Comparison of ENCODE assay signal across 18 mouse cellular contexts in genomic region chr2:67221061-67221802, GRCm38 (mm10).
DNase-seq lines count a peak whose midpoint lies in the region; ATAC-seq lines count a peak whose summit lies in the region.
"Had no signal": no experiment of that assay in that cellular context is flagged by ENCODE, and none has a peak within 500 bp of the region (broad histone marks: within the 10 kb centered on the region; RNA-seq: fewer than 3 reads in every experiment).

No protein-coding gene starts in this region.

- no peaks in the 10 kb centered on the region for H3K27me3 ChIP-seq in hindbrain, embryonic 11.5 days (ENCODE audit: control insufficient read depth, insufficient read depth, low read length)
- H3K27me3 ChIP-seq in hindbrain, embryonic 16.5 days (replicated peaks; ENCODE audit: control insufficient read depth, insufficient read depth, low read length) = no peaks in the 10 kb centered on the region
- no peaks in the 10 kb centered on the region for H3K27me3 ChIP-seq in midbrain, embryonic 12.5 days
- H3K27me3 ChIP-seq in midbrain, embryonic 16.5 days (ENCODE audit: control insufficient read depth, insufficient read depth, low read depth, low read length) = no peaks in the 10 kb centered on the region
- no peaks in the 10 kb centered on the region for H3K27me3 ChIP-seq in midbrain, embryonic 14.5 days (ENCODE audit: control insufficient read depth, insufficient read depth, low read length)
- H3K27me3 ChIP-seq: embryonic facial prominence, embryonic 12.5 days; heart, embryonic 15.5 days had no signal

- no peak overlapping the region for H3K27ac ChIP-seq in hindbrain, embryonic 11.5 days (ENCODE audit: low read depth, low read length)
- no peak overlapping the region for H3K27ac ChIP-seq in hindbrain, embryonic 16.5 days (ENCODE audit: low read depth, low read length)
- H3K27ac ChIP-seq in midbrain, embryonic 12.5 days (replicated peaks) = no peak overlapping the region
- no peak overlapping the region for H3K27ac ChIP-seq in midbrain, embryonic 16.5 days (ENCODE audit: low read length)
- no peak overlapping the region for H3K27ac ChIP-seq in midbrain, embryonic 14.5 days (replicated peaks; ENCODE audit: low read depth, low read length)
- H3K27ac ChIP-seq: embryonic facial prominence, embryonic 12.5 days; heart, adult 2 months; heart, embryonic 15.5 days; hindbrain, embryonic 10.5 days had no signal

- H3K9ac ChIP-seq in hindbrain, embryonic 11.5 days (ENCODE audit: low read depth, low read length) = no peak overlapping the region
- H3K9ac ChIP-seq in hindbrain, embryonic 16.5 days (ENCODE audit: low read depth, low read length) = no peak overlapping the region
- H3K9ac ChIP-seq in midbrain, embryonic 12.5 days (replicated peaks) = no peak overlapping the region
- no peak overlapping the region for H3K9ac ChIP-seq in midbrain, embryonic 16.5 days (ENCODE audit: low read depth, low read length)
- no peak overlapping the region for H3K9ac ChIP-seq in midbrain, embryonic 14.5 days (replicated peaks; ENCODE audit: low read length)
- H3K9ac ChIP-seq: embryonic facial prominence, embryonic 12.5 days; heart, embryonic 15.5 days had no signal

- H3K4me2 ChIP-seq in hindbrain, embryonic 11.5 days (replicated peaks; ENCODE audit: low read depth, low read length) = no peak overlapping the region
- H3K4me2 ChIP-seq in hindbrain, embryonic 16.5 days (ENCODE audit: low read length) = no peak overlapping the region
- H3K4me2 ChIP-seq in midbrain, embryonic 12.5 days (replicated peaks) = no peak overlapping the region
- no peak overlapping the region for H3K4me2 ChIP-seq in midbrain, embryonic 16.5 days (ENCODE audit: low read length)
- H3K4me2 ChIP-seq in midbrain, embryonic 14.5 days (ENCODE audit: low read length) = no peak overlapping the region
- H3K4me2 ChIP-seq: embryonic facial prominence, embryonic 12.5 days; heart, embryonic 11.5 days; heart, embryonic 15.5 days had no signal

- no peak for DNase-seq in hindbrain, embryonic 11.5 days (ENCODE audit: low spot score)
- DNase-seq in midbrain, embryonic 14.5 days = no peak
- DNase-seq: adrenal gland, adult 8-10 months; cerebellum, adult 11-12 months; cerebellum, adult 9-10 months; cerebellum, postnatal 25 days; gastrocnemius, postnatal 14 days; heart, adult 2 months had no signal

- no peaks in the 10 kb centered on the region for H3K36me3 ChIP-seq in hindbrain, embryonic 11.5 days (ENCODE audit: control insufficient read depth, insufficient read depth, low read length)
- H3K36me3 ChIP-seq in hindbrain, embryonic 16.5 days (ENCODE audit: control insufficient read depth, insufficient read depth, low read length) = no peaks in the 10 kb centered on the region
- H3K36me3 ChIP-seq in midbrain, embryonic 12.5 days = no peaks in the 10 kb centered on the region
- H3K36me3 ChIP-seq in midbrain, embryonic 16.5 days (ENCODE audit: control insufficient read depth, insufficient read depth, low read length) = no peaks in the 10 kb centered on the region
- no peaks in the 10 kb centered on the region for H3K36me3 ChIP-seq in midbrain, embryonic 14.5 days (ENCODE audit: control insufficient read depth, insufficient read depth, low read length)
- H3K36me3 ChIP-seq: embryonic facial prominence, embryonic 12.5 days; heart, embryonic 15.5 days; hindbrain, embryonic 10.5 days had no signal

- no peaks in the 10 kb centered on the region for H3K4me1 ChIP-seq in hindbrain, embryonic 11.5 days (replicated peaks; ENCODE audit: control insufficient read depth, insufficient read depth, low read length)
- no peaks in the 10 kb centered on the region for H3K4me1 ChIP-seq in hindbrain, embryonic 16.5 days (ENCODE audit: control insufficient read depth, insufficient read depth, low read depth, low read length)
- no peaks in the 10 kb centered on the region for H3K4me1 ChIP-seq in midbrain, embryonic 12.5 days
- H3K4me1 ChIP-seq in midbrain, embryonic 16.5 days (ENCODE audit: control insufficient read depth, insufficient read depth, low read length) = no peaks in the 10 kb centered on the region
- no peaks in the 10 kb centered on the region for H3K4me1 ChIP-seq in midbrain, embryonic 14.5 days (ENCODE audit: control insufficient read depth, insufficient read depth, low read length)
- H3K4me1 ChIP-seq: embryonic facial prominence, embryonic 12.5 days; heart, embryonic 15.5 days; hindbrain, embryonic 10.5 days had no signal

- WGBS in hindbrain, embryonic 11.5 days = 73% methylated on average over 2 of the region's 2 CpGs
- 75% methylated on average over 2 of the region's 2 CpGs for WGBS in hindbrain, embryonic 16.5 days
- WGBS in midbrain, embryonic 12.5 days = 74% methylated on average over 2 of the region's 2 CpGs
- 53% methylated on average over 2 of the region's 2 CpGs for WGBS in midbrain, embryonic 16.5 days
- WGBS in midbrain, embryonic 14.5 days = 64% methylated on average over 2 of the region's 2 CpGs

- H3K4me3 ChIP-seq in hindbrain, embryonic 11.5 days (ENCODE audit: low read depth, low read length) = no peak overlapping the region
- H3K4me3 ChIP-seq in hindbrain, embryonic 16.5 days (ENCODE audit: low read length) = no peak overlapping the region
- H3K4me3 ChIP-seq in midbrain, embryonic 12.5 days = no peak overlapping the region
- H3K4me3 ChIP-seq in midbrain, embryonic 16.5 days (ENCODE audit: low read depth, low read length) = no peak overlapping the region
- H3K4me3 ChIP-seq in midbrain, embryonic 14.5 days (replicated peaks; ENCODE audit: low read depth, low read length) = no peak overlapping the region
- H3K4me3 ChIP-seq: embryonic facial prominence, embryonic 12.5 days; heart, adult 2 months; heart, embryonic 15.5 days; hindbrain, embryonic 10.5 days had no signal

- no peaks in the 10 kb centered on the region for H3K9me3 ChIP-seq in hindbrain, embryonic 11.5 days (ENCODE audit: control insufficient read depth, low read length)
- H3K9me3 ChIP-seq in hindbrain, embryonic 16.5 days (ENCODE audit: control insufficient read depth, low read length) = no peaks in the 10 kb centered on the region
- H3K9me3 ChIP-seq in midbrain, embryonic 12.5 days = no peaks in the 10 kb centered on the region
- H3K9me3 ChIP-seq in midbrain, embryonic 16.5 days (replicated peaks; ENCODE audit: control insufficient read depth, low read length, poor library complexity, severe bottlenecking) = no peaks in the 10 kb centered on the region
- H3K9me3 ChIP-seq in midbrain, embryonic 14.5 days (ENCODE audit: control insufficient read depth, low read length) = no peaks in the 10 kb centered on the region
- H3K9me3 ChIP-seq: embryonic facial prominence, embryonic 12.5 days; heart, embryonic 15.5 days; hindbrain, embryonic 10.5 days had no signal

- ATAC-seq in hindbrain, embryonic 11.5 days (ENCODE audit: low FRiP score) = peak; percentile 79; the same call in 1 of the 2 replicates
- no peak for ATAC-seq in hindbrain, embryonic 16.5 days
- peak; percentile 74 for ATAC-seq in midbrain, embryonic 12.5 days (ENCODE audit: low FRiP score, low read depth)
- no peak for ATAC-seq in midbrain, embryonic 16.5 days
- peak; percentile 40; the same call in 1 of the 2 replicates for ATAC-seq in midbrain, embryonic 14.5 days (ENCODE audit: low FRiP score, low TSS enrichment)
- no peak for ATAC-seq in inflammation-experienced regulatory T-cells, adult 6 months
- ATAC-seq: forebrain, embryonic 14.5 days; intestine, embryonic 16.5 days had no signal

Comparison
In these comparisons a context has a peak if more than half of its experiments do, and no peak if none do; other contexts are left out.
1. ATAC-seq: peak in hindbrain, embryonic 11.5 days (single experiment), midbrain, embryonic 12.5 days (single experiment) and midbrain, embryonic 14.5 days (single experiment); none in hindbrain, embryonic 16.5 days (single experiment), midbrain, embryonic 16.5 days (single experiment) and inflammation-experienced regulatory T-cells, adult 6 months (single experiment).